Mouse (Mus musculus) heart, adult 2 months (tissue): ENCODE results near the gene Tbc1d5. TPM values are rescaled to one million over a fixed set of nuclear protein-coding genes. Genes with fewer than 3 reads are reported as not detected.

ENCODE experiments used
- DNase-seq, 2 experiments: peaks; one replicate each; pipeline ENCODE4 v3.0.0; 2021
- H3K27ac ChIP-seq: fragments of 200-600 bp; 2 replicates; pipeline ENCODE4 v1.8.1; 2022
- H3K27me3 ChIP-seq: fragments of 200-500 bp; 2 replicates; pipeline ENCODE4 v1.6.1; 2012; ENCODE audit warnings: mild to moderate bottlenecking, low read length, inconsistent platforms, mixed read lengths; ENCODE audit not compliant: control insufficient read depth, insufficient read depth
- H3K36me3 ChIP-seq: fragments of 200-500 bp; 2 replicates; pipeline ENCODE4 v1.6.1; 2012; ENCODE audit warnings: low read length, inconsistent platforms; ENCODE audit not compliant: control insufficient read depth, insufficient read depth
- H3K4me1 ChIP-seq: fragments of 200-500 bp; 2 replicates; pipeline ENCODE4 v1.6.1; 2011; ENCODE audit warnings: low read length; ENCODE audit not compliant: control insufficient read depth, insufficient read depth
- H3K4me3 ChIP-seq: fragments of 200-600 bp; 2 replicates; pipeline ENCODE4 v1.8.1; 2022
- H3K79me2 ChIP-seq: fragments of 200-500 bp; replicated peaks from 2 replicates; pipeline ENCODE4 v1.6.1; 2012; ENCODE audit warnings: mild to moderate bottlenecking, inconsistent platforms, low read length, moderate library complexity, mixed read lengths; ENCODE audit not compliant: control insufficient read depth, insufficient read depth
- H3K9ac ChIP-seq: fragments of 200-500 bp; 2 replicates; pipeline ENCODE4 v1.6.1; 2012; ENCODE audit warnings: low read depth, mild to moderate bottlenecking, control low read depth, inconsistent platforms, low read length, mixed read lengths
- CTCF ChIP-seq: fragments of 200-600 bp; IDR thresholded peaks from 2 replicates; pipeline ENCODE4 v1.8.1; 2022; ENCODE audit warnings: antibody characterized with exemption, mild to moderate bottlenecking, moderate library complexity
- EP300 ChIP-seq: fragments of 200-500 bp; IDR thresholded peaks from 2 replicates; pipeline ENCODE4 v1.6.1; 2011; ENCODE audit warnings: low read depth, low read length, control low read depth; ENCODE audit not compliant: insufficient read depth
- POLR2A ChIP-seq: fragments of 200-500 bp; IDR thresholded peaks from 2 replicates; pipeline ENCODE4 v1.6.1; 2011; ENCODE audit warnings: mild to moderate bottlenecking, low read depth, low read length, control low read depth; ENCODE audit not compliant: insufficient read depth
- WGBS: fragments of 180-500 bp; shearing (Covaris S2); methylation state at CpG from one replicate; pipeline ENCODE4 v1.1.7; 2018; 5-methylcytosine and 5-hydroxymethylcytosine counted together
- intact Hi-C: fragments of 180-260 bp; cut with DNase I; formaldehyde crosslinking; loops from one replicate; pipeline ENCODE4 v1.15.1; 2025
- polyA plus RNA-seq: library from polyadenylated mRNA; depleted of rRNA; stranded (reverse); fragments of >200 nt; gene quantifications from 2 replicates; pipeline ENCODE4 v1.2.3, GENCODE M21; 2012
- total RNA-seq, 2 experiments: library from RNA; stranded (reverse); gene quantifications; 2 replicates each; pipeline ENCODE4 v1.2.3; 2021

Tbc1d5 gene
- total and polyA plus RNA-seq, 3 experiments = 8.5 to 19.4 (median 15.8) TPM

DNA sequence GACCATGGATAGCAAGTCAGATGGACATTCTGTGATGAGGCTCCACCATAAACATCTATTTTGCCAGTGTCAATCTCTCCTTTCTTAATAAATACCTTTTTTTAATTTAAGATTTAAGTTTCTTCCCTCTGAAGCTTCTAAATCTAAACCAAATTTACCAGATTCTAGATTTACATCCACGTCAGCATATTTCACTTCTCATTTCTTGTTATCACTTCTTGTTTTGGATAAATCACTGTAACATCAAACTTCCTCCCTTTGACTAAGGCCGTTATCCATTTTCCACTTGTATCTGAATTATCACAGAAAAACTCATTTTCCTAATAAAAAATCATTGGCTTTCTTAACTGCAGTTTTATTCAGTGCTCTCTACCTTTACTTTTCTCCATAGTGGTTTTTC, 30.4 kb upstream of the Tbc1d5 start:
- Histone ChIP-seq H3K27me3 (no peaks in the 10 kb centered on the region), H3K27ac (no peak overlapping the region), H3K9ac (no peak overlapping the region), H3K79me2 (no peaks in the 10 kb centered on the region), H3K4me1 (no peaks in the 10 kb centered on the region), H3K4me3 (no peak overlapping the region), H3K36me3 (peaks cover 4% of the 10 kb centered on the region)
- TF ChIP-seq EP300 = no peak
- no peak for TF ChIP-seq CTCF
- TF ChIP-seq POLR2A = no peak
- no peak for DNase-seq
- WGBS = 80% methylated on average over 2 of the region's 2 CpGs
- intact Hi-C loops = no loop called here

DNA sequence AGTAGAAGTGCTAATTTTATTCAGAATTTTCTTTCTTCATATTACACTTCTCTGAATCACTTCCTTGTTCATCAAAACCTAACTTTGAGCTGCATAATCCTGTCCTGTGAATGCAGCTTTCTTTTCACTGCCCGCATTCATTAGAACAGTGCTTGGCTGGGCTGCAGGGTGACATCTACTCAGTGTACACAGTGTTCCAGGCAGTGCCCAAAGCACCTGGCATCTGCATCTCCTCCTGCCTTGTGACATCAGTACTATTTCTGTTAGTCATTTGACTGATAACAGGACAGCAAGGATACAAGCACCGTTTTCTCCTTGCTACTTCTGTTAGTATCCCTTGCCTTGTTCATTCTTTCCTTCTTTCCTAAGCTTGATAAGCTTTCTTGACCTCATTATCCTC, 25.5 kb upstream of the Tbc1d5 start:
- peaks cover 3% of the 10 kb centered on the region for H3K4me1 ChIP-seq
- H3K4me3 ChIP-seq = no peak overlapping the region
- H3K36me3 ChIP-seq = peaks cover 4% of the 10 kb centered on the region
- WGBS = 40% methylated on average over 2 of the region's 2 CpGs
- H3K27me3 ChIP-seq = no peaks in the 10 kb centered on the region
- intact Hi-C loops = no loop called here
- peak overlapping the region; percentile 90 for H3K27ac ChIP-seq
- no peaks in the 10 kb centered on the region for H3K79me2 ChIP-seq
- TF ChIP-seq CTCF (no peak), EP300 (peak; percentile 100)
- no peak overlapping the region for H3K9ac ChIP-seq
- DNase-seq = peak; percentile 27 to 65

DNA sequence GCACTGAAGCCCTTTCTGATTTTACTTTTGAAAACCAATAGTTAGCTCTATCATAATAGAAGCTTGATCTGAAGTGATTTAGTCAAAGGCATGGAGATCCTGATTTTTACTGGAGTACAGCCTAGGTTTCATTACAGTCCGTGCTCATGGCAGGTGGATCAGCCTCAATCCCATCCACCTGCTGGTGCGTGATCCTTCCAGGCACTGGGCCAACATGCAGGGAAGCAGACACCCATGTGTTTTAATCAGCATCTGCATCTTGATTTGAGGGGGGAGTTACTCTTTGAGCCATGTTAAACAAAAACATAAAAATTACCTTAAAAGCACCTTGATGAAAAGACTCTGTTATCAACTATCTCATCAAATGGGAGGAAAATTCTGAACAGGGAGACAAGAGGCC, 16.4 kb upstream of the Tbc1d5 start:
- Histone ChIP-seq H3K36me3 (no peaks in the 10 kb centered on the region), H3K4me1 (no peaks in the 10 kb centered on the region), H3K27ac (no peak overlapping the region), H3K4me3 (no peak overlapping the region), H3K9ac (no peak overlapping the region), H3K79me2 (no peaks in the 10 kb centered on the region), H3K27me3 (no peaks in the 10 kb centered on the region)
- intact Hi-C loops = no loop called here
- DNase-seq = no peak
- TF ChIP-seq POLR2A (no peak), EP300 (no peak), CTCF (no peak)
- WGBS = 86% methylated on average over 2 of the region's 2 CpGs

DNA sequence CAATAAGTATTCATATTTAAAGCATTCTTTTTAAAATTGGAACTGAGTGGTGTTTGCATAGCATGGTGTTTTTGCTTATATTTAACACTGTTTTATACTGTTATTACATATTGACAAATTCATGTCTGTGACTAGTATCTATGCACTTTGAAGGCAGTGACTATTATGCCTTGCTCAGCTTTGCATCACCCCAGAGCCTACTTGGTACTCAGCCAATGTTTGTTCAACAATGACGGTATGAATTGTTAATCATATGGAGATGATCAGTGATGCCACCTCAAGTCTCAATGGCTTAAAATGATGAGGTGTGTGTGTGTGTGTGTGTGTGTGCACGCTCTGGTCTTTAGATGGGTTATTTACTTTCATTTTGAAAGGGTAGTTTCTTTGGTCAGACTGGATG, 15.6 kb upstream of the Tbc1d5 start:
- TF ChIP-seq CTCF (no peak), POLR2A (no peak), EP300 (no peak)
- WGBS = 67% methylated on average over 2 of the region's 2 CpGs

GRCm38 (mm10) chr17:51191381-51191780, 12.2 kb upstream of the Tbc1d5 start:
- no peaks in the 10 kb centered on the region for H3K4me1 ChIP-seq
- 93% methylated on average over 1 of the region's 1 CpGs for WGBS
- no peaks in the 10 kb centered on the region for H3K79me2 ChIP-seq
- no peak overlapping the region for H3K4me3 ChIP-seq
- H3K36me3 ChIP-seq = no peaks in the 10 kb centered on the region
- H3K9ac ChIP-seq = no peak overlapping the region
- TF ChIP-seq EP300 (no peak), POLR2A (no peak), CTCF (no peak)
- intact Hi-C loops = no loop called here
- no peaks in the 10 kb centered on the region for H3K27me3 ChIP-seq
- DNase-seq = no peak
- H3K27ac ChIP-seq = no peak overlapping the region

More for the DNA sequence above, 15.6 kb upstream of the Tbc1d5 start:
- Histone ChIP-seq H3K4me3 (no peak overlapping the region), H3K79me2 (no peaks in the 10 kb centered on the region), H3K9ac (no peak overlapping the region), H3K4me1 (no peaks in the 10 kb centered on the region), H3K36me3 (no peaks in the 10 kb centered on the region), H3K27me3 (no peaks in the 10 kb centered on the region), H3K27ac (no peak overlapping the region)
- DNase-seq = no peak
- intact Hi-C loops = no loop called here

DNA sequence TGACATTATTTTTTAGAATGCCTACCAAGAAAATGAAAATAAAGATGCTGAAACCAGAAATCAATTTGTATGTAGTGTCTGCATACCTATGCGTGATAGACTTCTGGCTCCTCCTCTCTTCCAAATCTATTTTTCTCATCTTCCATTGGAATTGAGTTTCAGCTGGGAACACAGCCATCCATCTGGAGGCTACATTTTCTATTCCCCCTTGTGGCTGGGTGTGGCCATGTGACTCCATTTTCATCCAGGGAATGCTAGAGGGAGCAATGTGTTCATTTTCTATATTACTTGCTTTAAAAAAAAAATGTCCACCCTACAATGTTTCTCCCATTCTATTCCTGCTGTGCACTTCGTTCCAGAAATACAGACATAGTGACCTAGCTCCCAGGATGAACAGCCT, 3.6 kb upstream of the Tbc1d5 start:
- Histone ChIP-seq H3K4me1 (peaks cover 3% of the 10 kb centered on the region), H3K79me2 (no peaks in the 10 kb centered on the region), H3K27me3 (no peaks in the 10 kb centered on the region), H3K4me3 (no peak overlapping the region), H3K27ac (no peak overlapping the region), H3K9ac (no peak overlapping the region), H3K36me3 (no peaks in the 10 kb centered on the region)
- no peak for TF ChIP-seq POLR2A
- TF ChIP-seq EP300 = no peak
- TF ChIP-seq CTCF = no peak
- no peak for DNase-seq
- WGBS = 62% methylated on average over 2 of the region's 2 CpGs
- intact Hi-C loops = loop anchor here (5.0 kb wide), 1 partner anchor 40 kb away; no protein-coding TSS in a partner anchor
